Mouse (Mus musculus) frontal cortex, adult 2 months (tissue): Measurements from ENCODE around the gene Cdca7l. TPM values are rescaled to one million over a fixed set of nuclear protein-coding genes. Genes with fewer than 3 reads are reported as not detected.

Source experiments
- DNase-seq, 2 experiments: peaks; one replicate each; pipeline ENCODE4 v3.0.0; 2022; ENCODE audit warnings: low spot score in 1 of 2; ENCODE audit errors: extremely low spot score in 1 of 2
- polyA plus RNA-seq: library from polyadenylated mRNA; depleted of rRNA; stranded (reverse); fragments of >200 nt; gene quantifications from 2 replicates; pipeline ENCODE4 v1.2.3, GENCODE M21; 2012

Cdca7l gene
- polyA plus RNA-seq, 1 experiment = 7.2 TPM

DNA sequence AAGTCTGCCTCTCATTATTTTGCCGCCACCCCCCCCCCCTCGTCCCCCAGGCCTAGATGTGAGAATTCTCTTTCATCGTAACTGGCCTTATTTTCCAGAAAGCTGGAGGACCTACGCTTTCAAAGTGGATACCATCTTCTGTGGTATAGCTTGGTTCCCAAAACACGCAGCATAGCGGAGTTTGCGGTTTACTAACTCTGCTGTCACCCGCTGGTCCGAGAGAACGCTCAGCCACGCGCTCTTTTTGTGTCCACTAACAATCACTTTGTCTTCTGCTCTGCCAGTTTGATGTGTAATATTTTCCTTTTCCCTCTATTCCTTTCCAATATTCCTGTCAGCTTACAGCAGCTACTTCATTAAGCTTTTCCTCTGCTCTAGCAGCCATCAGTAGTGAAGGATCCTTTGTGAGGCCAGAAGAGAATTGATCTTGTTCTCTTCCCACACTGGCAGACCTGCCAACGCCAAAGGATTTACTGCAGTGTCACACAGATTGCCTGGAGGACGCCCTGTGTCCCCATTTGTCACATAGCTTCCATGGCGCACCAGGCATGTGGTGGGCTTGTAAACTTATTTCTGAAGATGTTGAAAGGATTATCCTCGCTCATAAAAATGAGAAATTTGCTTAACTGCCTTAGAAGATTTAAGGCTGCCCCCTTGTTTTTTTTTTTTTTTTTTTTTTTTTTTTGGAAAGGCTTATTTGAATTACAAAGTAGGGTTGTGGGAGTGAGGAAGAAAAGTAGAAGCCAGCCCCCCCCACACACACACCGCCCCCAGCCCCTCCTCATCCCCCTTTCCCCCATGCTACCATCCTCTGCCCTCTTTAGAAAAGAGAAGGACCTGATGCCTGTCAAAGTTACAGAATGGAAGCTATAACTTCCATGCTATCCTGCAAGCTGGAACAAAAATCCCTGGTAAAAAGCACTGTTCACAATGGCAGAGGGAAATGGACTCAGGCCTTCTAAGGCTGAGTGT lies 4.6 kb downstream of the Cdca7l start:
- no peak for DNase-seq

DNA sequence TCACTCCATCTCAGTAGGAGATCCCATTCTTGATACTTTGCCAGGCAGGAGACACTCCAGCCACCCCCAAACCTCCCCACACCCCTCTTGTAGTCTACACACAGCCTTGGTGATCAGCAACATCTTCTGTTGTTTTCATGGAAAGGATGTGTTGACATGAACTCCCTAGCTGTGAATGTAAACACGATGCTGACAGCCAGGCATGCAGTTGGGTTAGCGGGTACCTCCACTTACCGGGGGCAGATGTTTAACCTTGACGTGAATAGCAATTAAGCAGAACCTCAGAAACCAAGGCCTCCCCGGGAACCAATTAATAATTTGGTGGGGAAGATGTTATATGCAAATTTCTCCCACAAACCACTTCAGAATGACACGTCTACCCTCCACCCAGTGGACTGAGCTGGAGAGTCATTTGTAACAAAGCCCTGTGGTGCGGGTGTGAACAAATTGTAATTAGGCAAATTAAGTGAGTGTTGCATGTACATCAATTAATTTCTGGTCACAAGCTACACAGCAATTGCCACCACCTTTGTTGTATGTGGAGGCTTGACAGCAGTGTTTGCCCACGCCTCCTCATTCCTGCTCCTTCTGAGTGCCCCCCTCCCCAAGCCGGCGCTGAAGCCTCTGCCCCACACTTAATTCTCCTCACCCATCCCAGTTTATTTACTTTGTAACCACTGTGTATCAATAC lies 5.4 kb downstream of the Cdca7l start:
- DNase-seq = no peak

DNA sequence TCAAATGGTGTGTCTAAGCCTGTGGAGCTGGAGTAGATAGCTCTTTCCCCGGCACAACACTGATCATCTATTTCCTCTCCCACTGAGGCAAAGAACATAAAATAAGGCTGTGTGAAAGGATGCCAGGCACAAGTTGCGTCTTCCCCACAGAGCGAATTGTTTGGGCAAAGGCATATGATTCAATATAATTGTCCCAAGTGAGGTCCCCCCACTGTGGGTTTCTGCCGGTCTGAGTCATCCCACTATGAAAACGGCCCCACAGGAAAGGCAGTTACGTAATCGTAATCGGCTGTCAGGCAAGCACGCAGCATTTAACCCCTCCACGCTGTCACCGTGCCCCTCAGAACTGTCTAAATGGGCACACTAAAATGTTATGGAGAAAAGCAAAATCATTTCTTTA lies 6.0 kb downstream of the Cdca7l start:
- DNase-seq = no peak

DNA sequence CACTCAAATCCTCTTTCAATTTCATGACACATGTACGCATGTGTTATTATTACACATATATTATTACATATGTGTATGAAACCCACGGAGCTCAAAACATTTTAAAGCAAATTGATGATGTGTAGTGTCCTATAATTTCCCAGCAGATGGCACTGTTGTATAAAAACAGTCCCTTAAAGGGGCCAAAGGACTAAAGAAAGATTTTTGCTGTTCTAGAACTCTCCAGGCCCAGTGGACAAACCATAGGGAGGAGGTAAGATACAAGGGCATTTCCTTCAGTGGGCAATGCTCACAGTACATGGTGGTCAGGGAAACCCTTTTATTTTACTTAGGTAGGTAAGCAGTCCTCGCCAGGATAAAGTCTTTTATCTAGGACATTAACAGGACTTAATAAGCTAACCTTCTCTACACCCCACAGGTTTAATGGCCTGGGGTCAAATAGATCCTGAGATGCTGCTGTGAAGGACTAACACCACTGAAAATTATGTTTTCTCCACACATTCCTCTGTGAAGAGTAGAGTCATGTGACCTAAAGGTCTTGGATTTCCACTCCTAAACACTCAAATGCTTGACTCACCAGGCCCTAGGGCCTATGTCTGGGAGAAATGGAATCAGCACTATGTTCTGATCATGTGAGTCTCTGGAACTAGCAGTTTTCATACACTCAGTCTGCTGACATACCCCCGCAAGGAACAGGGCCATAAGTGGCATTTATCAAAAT lies 16.2 kb downstream of the Cdca7l start:
- peak in 1 of 2 experiments; percentile 50 for DNase-seq

DNA sequence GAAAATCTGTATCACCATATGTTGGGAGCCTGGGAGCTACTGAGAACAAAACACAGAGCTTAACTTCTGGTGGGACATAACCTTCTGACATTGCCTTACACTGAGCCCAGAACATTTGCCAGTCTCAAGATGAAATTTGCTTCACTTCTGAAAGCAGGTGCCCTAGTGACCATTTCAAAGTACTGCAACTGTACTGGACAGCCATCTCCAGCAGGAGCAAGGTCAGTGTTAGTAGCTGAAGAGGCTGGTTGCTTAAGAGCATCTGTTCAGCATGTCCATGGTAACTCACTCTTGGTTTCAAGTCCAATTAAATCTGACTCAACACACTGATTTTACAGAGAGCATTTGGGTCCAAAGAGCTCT lies 16.8 kb downstream of the Cdca7l start:
- no peak for DNase-seq

DNA sequence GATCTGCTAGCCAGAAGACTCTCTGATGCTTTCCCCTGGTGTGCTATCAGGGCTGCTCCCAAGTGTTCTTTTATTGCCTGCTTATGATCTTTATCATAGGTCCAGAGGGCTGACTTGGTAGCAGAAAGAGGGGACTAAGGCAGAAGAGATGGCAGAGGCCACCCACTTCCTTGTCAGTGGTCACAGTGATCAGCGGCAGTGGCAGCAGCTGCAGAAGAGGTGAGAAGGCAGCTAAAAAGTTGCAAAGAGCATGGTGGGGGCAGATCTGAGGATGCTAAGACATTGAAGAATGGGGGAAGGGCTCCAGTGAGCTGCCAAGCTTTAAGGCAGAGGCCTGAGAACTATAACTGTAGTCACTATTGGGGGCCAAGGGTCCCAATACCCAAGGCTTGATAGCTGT lies 17.3 kb downstream of the Cdca7l start:
- DNase-seq = no peak

DNA sequence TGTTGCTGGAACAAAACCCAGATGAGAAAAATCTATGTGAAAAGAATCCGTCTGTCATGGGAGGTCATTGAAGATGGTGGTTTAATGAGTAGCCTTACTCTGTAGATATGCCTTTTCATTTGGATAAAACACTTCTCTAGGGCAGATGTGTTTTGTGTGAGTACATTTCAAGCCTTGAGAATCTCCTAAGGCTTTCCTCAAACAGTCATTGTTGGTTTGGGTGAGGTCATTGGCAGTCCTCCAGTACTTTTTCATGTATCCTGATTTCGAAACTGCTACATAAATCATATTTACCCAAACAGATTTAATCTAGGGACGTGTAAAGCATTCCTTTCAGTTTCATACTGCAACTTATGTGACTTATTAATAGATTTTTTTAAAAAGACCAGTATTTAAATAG lies 24.3 kb downstream of the Cdca7l start:
- DNase-seq = no peak

DNA sequence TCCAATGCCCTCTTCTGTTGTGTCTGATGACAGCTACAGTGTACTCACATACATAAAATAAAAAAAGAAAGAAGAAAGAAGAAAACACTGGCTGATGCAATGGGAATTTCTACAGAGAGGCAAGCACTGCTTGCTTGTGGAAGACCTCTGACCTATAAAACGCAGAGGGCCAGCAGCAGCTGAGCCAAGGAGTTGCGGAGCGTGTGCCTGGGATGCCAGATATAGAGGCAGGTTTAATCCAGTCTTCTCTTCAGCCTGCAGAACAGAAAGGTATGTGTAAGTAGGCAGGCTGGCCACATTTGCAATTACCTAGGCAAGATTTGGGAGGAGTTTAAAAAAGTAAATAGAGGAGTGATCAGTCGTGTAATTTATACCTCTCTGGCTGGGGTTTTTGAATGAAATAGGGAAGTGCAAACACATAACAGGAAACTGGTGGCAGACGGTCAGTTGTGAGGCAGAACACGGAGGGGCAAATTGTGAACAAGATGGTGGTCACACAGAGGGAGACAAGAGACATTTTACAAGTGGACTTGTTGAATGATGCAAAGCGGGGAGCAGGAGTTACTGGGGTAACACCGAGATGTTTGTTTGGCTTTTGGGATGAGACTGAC lies 27.4 kb downstream of the Cdca7l start:
- DNase-seq = no peak

DNA sequence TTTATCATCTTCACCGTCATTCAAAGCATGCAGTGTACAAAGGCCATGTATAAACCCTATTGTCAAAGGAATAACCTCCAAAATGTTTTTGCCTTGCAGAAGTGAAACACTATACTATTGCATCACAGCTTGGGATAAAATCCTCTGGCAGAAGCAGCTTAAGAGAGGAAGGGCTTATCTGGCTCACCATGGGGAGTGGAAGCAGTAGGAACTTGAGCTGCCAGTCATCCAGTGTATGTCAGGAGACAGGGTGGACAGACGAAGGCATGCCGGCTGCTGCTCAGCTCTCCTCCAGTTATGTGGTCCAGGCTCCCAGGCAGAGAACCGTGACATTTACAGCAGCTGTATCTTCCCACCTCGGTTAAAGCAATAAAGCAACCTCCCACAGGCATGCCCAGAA lies 28.1 kb downstream of the Cdca7l start:
- no peak for DNase-seq

DNA sequence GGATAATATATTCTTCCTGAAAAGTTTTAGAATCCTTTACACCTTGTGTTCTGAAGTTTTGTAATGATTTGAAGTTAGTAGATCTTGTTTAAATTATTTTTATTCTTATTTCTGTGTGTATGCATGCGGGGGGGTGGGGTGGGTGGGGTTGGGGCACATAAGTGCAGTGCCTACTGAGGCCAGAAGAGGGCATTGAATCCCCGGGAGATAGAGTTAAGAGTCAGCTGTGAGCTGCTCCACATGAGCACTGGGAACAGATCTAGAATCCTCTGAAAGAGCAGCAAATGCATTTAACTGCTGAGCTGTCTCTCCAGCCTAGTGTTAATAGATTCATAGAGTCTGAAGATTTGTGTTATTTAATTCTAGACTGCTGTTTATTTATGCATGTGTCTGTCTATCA lies 30.6 kb downstream of the Cdca7l start:
- DNase-seq = no peak

DNA sequence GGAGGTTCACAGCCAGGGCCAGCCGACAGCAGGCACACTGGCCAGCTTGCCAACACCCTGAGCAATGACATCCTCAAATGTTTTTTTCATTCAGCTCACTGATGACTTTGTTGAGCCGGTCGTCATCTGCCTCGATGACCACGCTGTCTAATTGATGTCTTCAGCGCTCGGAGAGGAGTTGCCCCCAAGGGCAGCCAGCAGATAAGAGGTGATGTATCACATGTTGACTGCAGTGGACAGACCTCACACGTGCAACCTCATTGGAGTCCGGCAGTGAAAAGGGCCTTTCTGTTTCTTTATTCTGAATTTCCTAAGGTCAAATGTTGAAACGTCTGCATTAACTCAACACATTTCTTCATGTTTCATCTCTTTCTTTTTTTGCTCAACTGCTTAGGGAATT lies 31.3 kb downstream of the Cdca7l start:
- no peak for DNase-seq

DNA sequence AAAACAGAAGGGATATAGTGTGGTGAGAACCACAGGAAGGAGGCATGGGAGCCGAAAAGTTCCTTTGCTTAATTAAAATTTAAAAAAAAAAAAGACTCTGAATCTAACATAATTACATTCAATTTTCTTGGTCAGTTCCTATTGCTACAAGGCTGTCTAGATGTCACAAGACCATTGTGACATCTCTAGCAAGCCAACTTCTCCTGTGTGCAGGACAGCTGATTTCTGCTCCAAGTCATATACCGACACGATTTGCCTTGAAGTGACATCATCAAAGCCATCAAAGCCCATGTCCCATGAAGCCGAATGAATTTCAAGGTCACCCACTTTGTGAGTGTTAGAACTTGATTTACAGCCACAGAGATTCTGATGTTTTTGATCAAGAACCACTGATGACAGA lies 33.3 kb downstream of the Cdca7l start:
- no peak for DNase-seq

DNA sequence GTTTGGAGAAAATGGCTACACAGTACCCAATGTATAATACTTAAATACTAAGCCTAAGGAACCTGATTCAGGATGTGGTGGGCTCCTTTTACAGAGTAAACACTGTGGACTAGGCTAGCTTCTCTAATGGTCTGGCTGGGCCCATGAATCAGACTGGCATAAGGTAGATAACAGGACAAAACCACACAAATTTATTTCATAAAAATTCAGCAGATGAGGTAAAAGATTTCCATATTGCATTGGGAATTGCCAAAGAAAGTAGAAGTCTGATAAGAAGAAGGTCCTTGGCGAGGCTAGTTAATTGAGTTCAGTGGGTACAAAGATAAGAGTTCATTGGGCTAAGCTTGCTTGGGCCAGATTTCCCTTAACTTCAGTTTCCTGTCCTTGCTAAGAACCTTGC lies 36.6 kb downstream of the Cdca7l start:
- no peak for DNase-seq

DNA sequence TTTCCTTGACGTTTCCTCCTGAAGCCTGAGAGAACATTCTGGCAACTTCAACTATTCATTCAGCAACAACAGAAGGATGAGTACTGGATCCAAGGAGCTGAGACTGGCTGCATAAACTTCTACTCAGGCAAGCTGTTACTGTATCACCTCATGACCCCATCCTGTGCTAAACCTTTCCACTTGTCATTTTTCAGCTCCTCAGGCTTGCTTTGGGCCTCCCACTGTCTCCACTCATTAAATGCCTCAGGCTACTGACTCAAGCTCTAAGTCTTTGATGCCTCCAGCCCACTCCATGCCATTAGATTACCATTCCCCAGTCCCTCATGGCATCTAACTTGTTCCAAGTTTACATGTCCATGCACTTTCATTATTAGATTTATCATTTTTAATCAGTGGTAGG lies 38.6 kb downstream of the Cdca7l start:
- no peak for DNase-seq

DNA sequence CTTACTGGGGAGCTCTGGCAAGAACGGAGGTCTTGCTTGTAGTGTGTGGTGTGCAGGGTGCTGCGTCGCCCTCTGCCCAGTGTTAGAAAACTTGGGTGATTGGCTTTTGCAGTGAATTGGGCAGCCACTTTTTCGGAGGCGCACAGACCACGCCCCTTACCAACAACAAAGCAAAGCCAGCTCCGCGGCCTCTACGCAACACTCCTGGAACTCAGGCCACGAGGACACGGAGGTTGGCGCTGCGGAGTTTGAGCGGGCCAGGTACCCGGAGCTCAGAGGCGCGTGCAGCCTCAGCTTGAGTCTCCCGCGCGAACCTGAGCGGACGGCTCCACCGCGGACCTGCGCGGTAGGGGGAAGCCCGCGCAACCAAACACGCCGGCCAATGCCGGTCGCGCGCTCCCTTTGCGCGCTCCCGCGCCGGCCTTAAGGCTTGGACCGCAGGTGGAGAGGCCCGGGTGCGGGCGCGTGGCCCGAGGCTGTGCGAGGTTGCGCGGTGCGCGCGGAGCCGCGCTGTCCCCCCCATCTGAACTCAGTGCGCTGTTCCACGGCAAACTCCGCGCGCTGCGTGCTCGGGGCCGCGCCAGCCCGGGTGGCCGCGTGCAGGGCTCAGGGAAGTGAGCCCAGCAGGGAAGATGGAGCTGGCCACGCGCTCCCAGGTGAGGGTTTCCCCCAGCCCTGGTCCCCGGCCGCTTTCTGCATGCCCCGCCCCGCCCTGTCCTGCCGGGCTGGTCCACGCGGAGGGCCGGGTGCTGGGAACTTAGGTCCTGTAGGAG lies 39.4 kb downstream of the Cdca7l start:
- peak in 1 of 2 experiments; percentile 28 for DNase-seq

DNA sequence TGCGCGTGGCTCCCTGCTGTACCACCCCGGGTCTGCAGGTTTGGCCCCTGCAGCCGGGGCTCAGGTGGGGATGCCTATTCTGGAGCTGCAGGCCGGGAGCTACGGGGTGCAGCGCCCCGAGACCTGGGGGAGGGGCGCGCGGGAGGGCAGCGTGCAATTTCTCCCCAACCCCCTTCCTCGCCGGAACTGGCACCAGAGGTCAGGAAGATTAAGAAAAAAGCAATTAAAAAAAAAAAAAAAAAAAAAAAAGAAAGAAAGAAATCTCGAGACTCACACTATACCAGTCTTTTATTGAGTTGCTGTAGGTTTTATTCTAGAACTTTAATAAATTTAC lies 40.0 kb downstream of the Cdca7l start:
- no peak for DNase-seq

DNA sequence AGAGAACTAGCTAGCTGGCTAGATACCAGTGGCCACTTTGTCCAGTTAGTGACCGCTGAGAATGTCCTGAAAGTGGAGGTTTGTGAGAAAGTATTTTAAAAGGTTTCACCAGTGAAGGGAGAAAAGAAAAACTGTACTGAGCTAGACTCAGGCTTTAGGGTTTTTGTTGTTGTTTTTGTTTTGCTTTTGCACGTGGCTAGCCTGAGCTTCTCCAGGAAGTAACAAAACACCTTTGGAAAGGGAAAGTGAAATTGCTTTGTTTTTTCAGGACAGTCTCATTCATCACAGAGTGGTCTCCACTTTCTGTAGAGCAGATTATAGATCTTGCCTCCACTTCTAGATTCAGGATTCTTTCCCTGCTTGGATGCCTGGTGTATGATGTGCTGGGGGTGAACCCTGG lies 40.8 kb downstream of the Cdca7l start:
- no peak for DNase-seq

DNA sequence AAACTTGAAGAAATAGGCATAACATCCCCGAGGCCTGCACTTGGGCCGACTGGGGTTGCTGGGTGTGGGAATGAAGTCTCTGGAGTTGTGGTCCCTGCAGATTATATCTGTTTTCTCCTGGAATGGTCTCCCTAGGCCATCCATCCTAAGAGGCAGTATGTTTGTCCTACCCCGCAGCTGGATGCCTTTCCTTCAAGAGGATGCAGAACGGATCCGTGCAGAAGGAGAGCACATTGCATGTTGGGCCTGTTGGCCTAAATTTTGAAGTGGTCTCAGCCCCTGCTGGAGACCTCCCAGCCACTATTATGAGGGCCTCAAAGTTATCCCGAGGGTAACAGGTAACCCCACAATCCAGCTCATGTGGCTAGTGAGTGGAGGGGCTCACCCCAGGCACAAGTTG lies 44.5 kb downstream of the Cdca7l start:
- DNase-seq = no peak

DNA sequence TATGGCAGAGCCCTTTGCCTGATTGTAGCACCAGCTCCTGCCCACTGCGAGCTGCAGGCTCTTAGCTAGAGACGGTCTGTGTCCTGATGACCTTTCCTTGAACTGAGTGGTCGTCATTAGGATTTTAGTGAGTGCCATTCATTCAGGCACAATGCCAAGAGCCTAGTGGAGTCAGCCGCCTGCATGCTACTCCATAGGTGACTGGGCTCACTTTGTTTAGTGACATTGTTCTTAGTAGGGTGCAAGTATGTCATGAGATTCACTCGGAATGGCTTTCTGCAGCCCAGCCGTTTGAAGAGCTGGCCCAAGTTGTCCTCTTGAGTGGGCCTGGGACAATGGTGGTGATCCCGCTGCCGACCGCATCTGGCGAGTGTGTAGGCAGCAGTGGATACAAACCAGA lies 46.4 kb downstream of the Cdca7l start:
- DNase-seq = no peak

DNA sequence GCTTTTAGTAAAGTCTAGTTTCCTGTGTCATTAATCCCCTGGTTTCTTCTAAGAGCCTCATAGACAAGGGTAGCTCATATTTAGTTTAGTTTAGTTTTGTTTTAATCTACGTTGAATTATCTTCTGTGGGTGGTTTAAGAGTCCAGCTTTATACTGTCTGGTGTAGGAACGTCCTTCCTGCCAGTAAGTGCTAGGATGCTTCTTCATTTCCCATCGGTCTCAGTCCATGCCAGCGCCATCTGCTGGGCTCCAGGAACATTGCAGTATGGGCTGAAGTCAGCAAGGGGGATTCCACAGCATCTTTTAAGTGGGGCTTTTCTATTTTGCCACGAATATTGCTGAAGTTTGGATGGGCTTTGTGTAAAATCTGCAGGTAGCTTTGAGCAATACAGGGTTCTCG lies 49.2 kb downstream of the Cdca7l start:
- DNase-seq = peak; percentile 9 to 76
